Mouse (Mus musculus): ENCODE data around the gene Abcb8. TPM values are rescaled to one million over a fixed set of nuclear protein-coding genes. Genes with fewer than 3 reads are reported as not detected.

The Abcb8 gene
- total and polyA plus RNA-seq, 3 experiments: 76.9 to 124 TPM; not detected in 1

DNA sequence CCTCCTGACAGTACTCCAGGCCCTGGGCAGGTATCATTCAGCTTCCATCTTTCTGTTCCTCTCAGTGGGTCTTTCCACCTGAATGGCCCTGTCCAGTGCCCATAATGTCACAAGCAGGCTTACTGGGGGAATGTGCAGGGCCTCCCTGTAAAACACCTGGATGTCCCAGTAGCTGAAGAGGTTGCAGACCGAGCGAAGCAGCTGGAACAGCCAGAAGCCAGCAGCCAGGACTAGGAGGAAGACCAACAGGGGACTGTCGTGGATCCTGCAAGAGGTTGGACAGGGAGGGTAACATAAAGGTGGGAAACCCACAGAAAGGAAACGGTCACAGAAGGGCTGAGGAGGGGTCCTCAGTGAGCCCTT, 3.8 kb upstream of the Abcb8 start:
- peak overlapping the region; percentile 41 for H3K27ac ChIP-seq (ENCODE audit: control insufficient read depth, low read depth, low read length)
- DNase-seq (ENCODE audit: low read depth, low spot score): no peak
- H3K27me3 ChIP-seq (ENCODE audit: control insufficient read depth in 1 of 2, insufficient read depth in 2 of 2, low read length in 2 of 2): no peaks in the 10 kb centered on the region
- no peaks in the 10 kb centered on the region for H3K9me3 ChIP-seq (replicated peaks; ENCODE audit: insufficient read depth, low read length)
- peaks cover 4 to 36% of the 10 kb centered on the region in 2 experiments for H3K4me1 ChIP-seq (ENCODE audit: control insufficient read depth in 1 of 2, insufficient read depth in 2 of 2, low read length in 2 of 2)
- H3K79me2 ChIP-seq (ENCODE audit: control insufficient read depth, insufficient read depth, low read length, poor library complexity): peaks cover 30% of the 10 kb centered on the region
- H3K4me3 ChIP-seq (ENCODE audit: control insufficient read depth in 1 of 2, insufficient read depth in 1 of 2, low read depth in 2 of 2, low read length in 2 of 2): peak overlapping the region; percentile 5 to 11; a peak in 2 of 4 replicates
- H3K9ac ChIP-seq (ENCODE audit: control insufficient read depth, low read depth, low read length, poor library complexity, severe bottlenecking): peak overlapping the region; percentile 35
- peak; percentile 18 for TF ChIP-seq ZMIZ1 (IDR thresholded peaks at IDR 0.05; ENCODE audit: low read depth, low read length)
- no peak for TF ChIP-seq HCFC1 (IDR thresholded peaks at IDR 0.05; ENCODE audit: low read depth, low read length)
- TF ChIP-seq CHD1 (IDR thresholded peaks at IDR 0.05; ENCODE audit: low read depth, low read length): peak; percentile 92; the same call in 1 of the 2 replicates
- no peak for TF ChIP-seq MAZ (IDR thresholded peaks at IDR 0.05; ENCODE audit: low read depth, low read length)
- TF ChIP-seq USF2 (IDR thresholded peaks at IDR 0.05; ENCODE audit: borderline replicate concordance in 1 of 2, insufficient read depth in 1 of 2, low read depth in 1 of 2, low read length in 2 of 2): no peak
- no peak for TF ChIP-seq POLR2AphosphoS2 (IDR thresholded peaks at IDR 0.05; ENCODE audit: low read length)
- TF ChIP-seq NELFE (IDR thresholded peaks at IDR 0.05; ENCODE audit: low read depth, low read length): no peak; the same call in 1 of the 2 replicates
- 0 out of 2 replicates have a peak, but pooled peaks have one; percentile 21 for TF ChIP-seq GABPA (IDR thresholded peaks at IDR 0.05; ENCODE audit: low read depth, low read length)
- peaks cover 0 to 23% of the 10 kb centered on the region in 2 experiments; a peak in 2 of 4 replicates for H3K36me3 ChIP-seq (ENCODE audit: control insufficient read depth in 1 of 2, insufficient read depth in 2 of 2, low read length in 2 of 2)

GRCm38 (mm10) chr5:24391864-24392263, 1.6 kb upstream of the Abcb8 start, which contains the start of gene Atg9b:
TSS of gene Atg9b (minus strand) at chr5:24392143.
- TF ChIP-seq ZKSCAN1 (IDR thresholded peaks at IDR 0.05; ENCODE audit: low read depth, low read length) (no peak), CHD2 (IDR thresholded peaks at IDR 0.05; ENCODE audit: low read length) (no peak), BHLHE40 (IDR thresholded peaks at IDR 0.05; ENCODE audit: borderline replicate concordance, low read depth, low read length) (no peak), ZC3H11A (IDR thresholded peaks at IDR 0.05; ENCODE audit: low read depth, low read length) (no peak), USF2 (IDR thresholded peaks at IDR 0.05; ENCODE audit: borderline replicate concordance in 1 of 2, insufficient read depth in 1 of 2, low read depth in 1 of 2, low read length in 2 of 2) (no peak), GATA1 (IDR thresholded peaks at IDR 0.05; ENCODE audit: low read depth, low read length) (no peak), ELF1 (IDR thresholded peaks at IDR 0.05; ENCODE audit: low read depth, low read length) (no peak), POLR2A (IDR thresholded peaks at IDR 0.05; ENCODE audit: control insufficient read depth in 1 of 2, insufficient read depth in 1 of 2, low read depth in 1 of 2, low read length in 2 of 2, poor library complexity in 1 of 2) (no peak), POLR2AphosphoS5 (IDR thresholded peaks at IDR 0.05; ENCODE audit: borderline replicate concordance, low read depth, low read length) (no peak), ETS1 (IDR thresholded peaks at IDR 0.05; ENCODE audit: low read depth, low read length) (no peak)
- DNase-seq (ENCODE audit: low read depth, low spot score): no peak
- H3K27me3 ChIP-seq (ENCODE audit: control insufficient read depth in 1 of 2, insufficient read depth in 2 of 2, low read length in 2 of 2): no peaks in the 10 kb centered on the region
- peak within 1 kb of the TSS; percentile 90 for H3K27ac ChIP-seq (ENCODE audit: control insufficient read depth, low read depth, low read length)
- H3K36me3 ChIP-seq (ENCODE audit: control insufficient read depth in 1 of 2, insufficient read depth in 2 of 2, low read length in 2 of 2): peaks cover 0 to 14% of the 10 kb centered on the region in 2 experiments; a peak in 2 of 4 replicates
- peaks cover 21% of the 10 kb centered on the region for H3K79me2 ChIP-seq (ENCODE audit: control insufficient read depth, insufficient read depth, low read length, poor library complexity)
- H3K9me3 ChIP-seq (replicated peaks; ENCODE audit: insufficient read depth, low read length): no peaks in the 10 kb centered on the region
- peak within 1 kb of the TSS; percentile 56 for H3K9ac ChIP-seq (ENCODE audit: control insufficient read depth, low read depth, low read length, poor library complexity, severe bottlenecking)
- H3K4me3 ChIP-seq (ENCODE audit: control insufficient read depth in 1 of 2, insufficient read depth in 1 of 2, low read depth in 2 of 2, low read length in 2 of 2): no peak within 1 kb of the TSS
- H3K4me1 ChIP-seq (ENCODE audit: control insufficient read depth in 1 of 2, insufficient read depth in 2 of 2, low read length in 2 of 2): peaks cover 10 to 19% of the 10 kb centered on the region in 2 experiments
